In genomic region chr2:69560221-69560620, GRCm38 (mm10) we compare ENCODE assay signal across 20 mouse cellular contexts. TPM values are rescaled to one million over a fixed set of nuclear protein-coding genes. Genes with fewer than 3 reads are reported as not detected.
"Had no signal": no experiment of that assay in that cellular context is flagged by ENCODE, and none has a peak within 500 bp of the region (broad histone marks: within the 10 kb centered on the region; RNA-seq: fewer than 3 reads in every experiment).

No protein-coding gene starts in this region.

- H3K9me3 ChIP-seq: midbrain, embryonic 10.5 days; midbrain, embryonic 12.5 days; neural tube, embryonic 12.5 days; neural tube, embryonic 15.5 days had no signal

- H3K36me3 ChIP-seq: midbrain, embryonic 10.5 days; midbrain, embryonic 12.5 days; neural tube, embryonic 12.5 days; neural tube, embryonic 15.5 days had no signal

- ATAC-seq: midbrain, embryonic 16.5 days had no signal

- H3K27me3 ChIP-seq: midbrain, embryonic 12.5 days; neural tube, embryonic 12.5 days; neural tube, embryonic 15.5 days had no signal

- H3K4me1 ChIP-seq: midbrain, embryonic 12.5 days; neural tube, embryonic 15.5 days had no signal

- H3K9ac ChIP-seq: lung, embryonic 14.5 days; midbrain, embryonic 12.5 days; neural tube, embryonic 12.5 days; neural tube, embryonic 15.5 days had no signal

- H3K4me2 ChIP-seq: lung, embryonic 14.5 days; midbrain, embryonic 12.5 days had no signal

- DNase-seq: lung, adult 18-20 months; lung, postnatal 10 days; lung, postnatal 4 days; midbrain, embryonic 14.5 days; retina, postnatal 1 day; right cerebral cortex, adult 18-20 months; right cerebral cortex, postnatal 25 days; right cerebral cortex, postnatal 4 days; spleen, adult 18-20 months; thymus, adult 18-20 months; thymus, postnatal 14 days; thymus, postnatal 36 days had no signal

- H3K4me3 ChIP-seq: midbrain, embryonic 10.5 days; midbrain, embryonic 12.5 days; myocyte; neural tube, embryonic 12.5 days; neural tube, embryonic 15.5 days had no signal

- H3K27ac ChIP-seq: midbrain, embryonic 10.5 days; midbrain, embryonic 12.5 days; neural tube, embryonic 12.5 days; neural tube, embryonic 15.5 days had no signal

RNA-seq across cellular contexts. Expression of gene Lrp2, which starts 25.6 kb away (rescaled TPM):
- polyA plus RNA-seq: small intestine, adult 2 months had no signal
